In genomic region chr1:154729269-154729980, GRCm38 (mm10) we compare ENCODE assay signal across 9 mouse cellular contexts.
DNase-seq lines count a peak whose midpoint lies in the region; ATAC-seq lines count a peak whose summit lies in the region.
"Had no signal": no experiment of that assay in that cellular context is flagged by ENCODE, and none has a peak within 500 bp of the region (broad histone marks: within the 10 kb centered on the region; RNA-seq: fewer than 3 reads in every experiment).

No protein-coding gene starts in this region.

- no peak overlapping the region for H3K9ac ChIP-seq in kidney, embryonic 14.5 days (ENCODE audit: low read depth, low read length)
- H3K9ac ChIP-seq: midbrain, embryonic 12.5 days had no signal

- no peak for ATAC-seq in kidney, embryonic 14.5 days (ENCODE audit: low FRiP score, low TSS enrichment)
- ATAC-seq in megakaryocyte progenitor cell, adult 5-6 weeks (replicated peaks; ENCODE audit: poor library complexity) = peak; percentile 80

- H3K4me1 ChIP-seq in kidney, embryonic 14.5 days (ENCODE audit: control insufficient read depth, insufficient read depth, low read length) = no peaks in the 10 kb centered on the region

- no peak overlapping the region for H3K27ac ChIP-seq in kidney, embryonic 14.5 days (ENCODE audit: low read depth, low read length)
- H3K27ac ChIP-seq: midbrain, embryonic 12.5 days had no signal

- H3K36me3 ChIP-seq in kidney, embryonic 14.5 days (ENCODE audit: control insufficient read depth, insufficient read depth, low read length) = no peaks in the 10 kb centered on the region
- H3K36me3 ChIP-seq: midbrain, embryonic 12.5 days had no signal

- DNase-seq in kidney, adult 11 months = peak; percentile 43
- DNase-seq in adrenal gland, postnatal 10 days = peak; percentile 84
- peak; percentile 92 for DNase-seq in embryo, embryonic 10.5 days (ENCODE audit: low spot score)
- DNase-seq in gastrocnemius, postnatal 25 days = peak; percentile 26
- peak; percentile 90 to 91 for DNase-seq in layer of hippocampus, postnatal 10 days (ENCODE audit: low spot score in 2 of 2)
- DNase-seq in telencephalon, adult 2 months (ENCODE audit: low read depth, low spot score) = peak; percentile 92

- 64% methylated on average over 6 of the region's 6 CpGs for WGBS in kidney, embryonic 14.5 days

- H3K4me3 ChIP-seq in kidney, embryonic 14.5 days (ENCODE audit: low read length) = no peak overlapping the region
- H3K4me3 ChIP-seq: midbrain, embryonic 12.5 days had no signal

- no peak overlapping the region for H3K4me2 ChIP-seq in kidney, embryonic 14.5 days (replicated peaks; ENCODE audit: low read depth, low read length)
- H3K4me2 ChIP-seq: midbrain, embryonic 12.5 days had no signal

- no peaks in the 10 kb centered on the region for H3K9me3 ChIP-seq in kidney, embryonic 14.5 days (ENCODE audit: control insufficient read depth, low read length)
- H3K9me3 ChIP-seq: midbrain, embryonic 12.5 days had no signal

- peaks cover 38% of the 10 kb centered on the region for H3K27me3 ChIP-seq in kidney, embryonic 14.5 days (ENCODE audit: control insufficient read depth, insufficient read depth, low read length)

Comparison
In these comparisons a context has a peak if more than half of its experiments do, and no peak if none do; other contexts are left out.
1. DNase-seq: peak in every context shown above with its lines; median percentile 92 in embryo, embryonic 10.5 days; 92 in telencephalon, adult 2 months; 90 in layer of hippocampus, postnatal 10 days; 84 in adrenal gland, postnatal 10 days; 43 in kidney, adult 11 months; 26 in gastrocnemius, postnatal 25 days.